Comparison of ENCODE assay signal across 1 mouse cellular context in the genomic region with DNA sequence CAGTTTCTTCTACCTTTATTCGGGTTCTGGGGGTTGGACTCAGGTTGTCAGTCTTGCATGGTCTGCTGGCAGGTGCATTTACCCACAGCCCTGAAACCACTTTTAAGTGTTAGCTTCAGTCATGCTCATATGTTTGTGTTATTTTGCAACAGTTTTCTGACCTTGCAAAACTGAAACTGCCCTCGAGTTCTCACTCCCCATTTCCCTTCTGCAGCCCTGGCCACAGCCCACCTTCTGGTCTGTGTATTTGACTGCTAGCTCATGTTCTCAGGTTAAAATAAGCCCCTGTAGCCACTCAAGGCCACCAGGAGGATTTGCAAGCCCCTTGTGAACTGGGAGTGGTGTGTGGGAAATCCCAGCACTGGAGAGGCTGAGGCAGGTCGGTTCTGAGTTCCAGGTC.
TF ChIP-seq lines count a peak whose summit lies in the region.

No protein-coding gene starts in this region.

TF ChIP-seq in CH12.LX, 34 proteins besides CTCF, POLR2A, EP300 and RAD21:
- no peak for TF ChIP-seq MXI1 (IDR thresholded peaks at IDR 0.05; ENCODE audit: low read depth, low read length)
- TF ChIP-seq IRF4 (IDR thresholded peaks at IDR 0.05; ENCODE audit: low read depth, low read length), result peak; percentile 58; the same call in 1 of the 2 replicates
- TF ChIP-seq TCF12 (IDR thresholded peaks at IDR 0.05; ENCODE audit: low read depth, low read length), result peak; percentile 40; the same call in 1 of the 2 replicates
TF ChIP-seq in CH12.LX: peak in this region for 2.
